Mouse (Mus musculus) urinary bladder, adult 2 months (tissue): ENCODE results near the gene Tlx3. TPM values are rescaled to one million over a fixed set of nuclear protein-coding genes. Genes with fewer than 3 reads are reported as not detected.

Experiments
- polyA plus RNA-seq: library from polyadenylated mRNA; depleted of rRNA; stranded (reverse); fragments of >200 nt; gene quantifications from 2 replicates; pipeline ENCODE4 v1.2.3, GENCODE M21; 2012; rRNA removed

Gene Tlx3
- polyA plus RNA-seq, 1 experiment: not detected

Other genes starting within 250 kb of the Tlx3 start
- gene Fgf18, start 56.2 kb downstream of the Tlx3 start, polyA plus RNA-seq: 0.88 and 1.2 TPM in 2 replicates
- 295 and 406 TPM in 2 replicates for gene Npm1, start 40.4 kb downstream of the Tlx3 start, polyA plus RNA-seq
- 0.07 TPM in 1 of 2 replicates, not detected in the other for gene Gm12117, start 73.1 kb upstream of the Tlx3 start, polyA plus RNA-seq